Mouse (Mus musculus): Measurements from ENCODE around the gene Sult2b1. TPM values are rescaled to one million over a fixed set of nuclear protein-coding genes. Genes with fewer than 3 reads are reported as not detected.

Sult2b1 gene
- polyA plus RNA-seq, 1 experiment from 2014 or later = 9.7 TPM

Other genes starting within 250 kb of the Sult2b1 start
- gene Hsd17b14, start 229.8 kb downstream of the Sult2b1 start, polyA plus RNA-seq (2015; fragmentation: Nextera tagmentation; extraction: Ambion mirVana) = 0.37 TPM in 1 of 2 replicates, not detected in the other
- gene Bcat2, start 214.5 kb downstream of the Sult2b1 start, polyA plus RNA-seq (2015; fragmentation: Nextera tagmentation; extraction: Ambion mirVana) = 23.8 and 27.1 TPM in 2 replicates
- not detected in 2 replicates for gene Fgf21, start 169.2 kb downstream of the Sult2b1 start, polyA plus RNA-seq (2015; fragmentation: Nextera tagmentation; extraction: Ambion mirVana)
- gene Fut1, start 167.4 kb downstream of the Sult2b1 start, polyA plus RNA-seq (2015; fragmentation: Nextera tagmentation; extraction: Ambion mirVana) = not detected in 2 replicates
- gene Izumo1, start 162.9 kb downstream of the Sult2b1 start, polyA plus RNA-seq (2015; fragmentation: Nextera tagmentation; extraction: Ambion mirVana) = not detected in 2 replicates
- gene Rasip1, start 157.2 kb downstream of the Sult2b1 start, polyA plus RNA-seq (2015; fragmentation: Nextera tagmentation; extraction: Ambion mirVana) = 21.8 and 23.1 TPM in 2 replicates
- 3.6 and 3.8 TPM in 2 replicates for gene Mamstr, start 144.7 kb downstream of the Sult2b1 start, polyA plus RNA-seq (2015; fragmentation: Nextera tagmentation; extraction: Ambion mirVana)
- 0.05 and 0.18 TPM in 2 replicates for gene Fut2, start 118.3 kb downstream of the Sult2b1 start, polyA plus RNA-seq (2015; fragmentation: Nextera tagmentation; extraction: Ambion mirVana)
- 0.88 and 1.3 TPM in 2 replicates for gene Ntn5, start 100.6 kb downstream of the Sult2b1 start, polyA plus RNA-seq (2015; fragmentation: Nextera tagmentation; extraction: Ambion mirVana)
- gene Sec1, start 90.3 kb downstream of the Sult2b1 start, polyA plus RNA-seq (2015; fragmentation: Nextera tagmentation; extraction: Ambion mirVana) = 0.34 and 0.36 TPM in 2 replicates
- gene Car11, start 84.8 kb downstream of the Sult2b1 start, polyA plus RNA-seq (2015; fragmentation: Nextera tagmentation; extraction: Ambion mirVana) = 70.7 and 73.8 TPM in 2 replicates
- 3.3 and 3.8 TPM in 2 replicates for gene Dbp, start 79.6 kb downstream of the Sult2b1 start, polyA plus RNA-seq (2015; fragmentation: Nextera tagmentation; extraction: Ambion mirVana)
- 537 and 538 TPM in 2 replicates for gene Rpl18, start 69.2 kb downstream of the Sult2b1 start, polyA plus RNA-seq (2015; fragmentation: Nextera tagmentation; extraction: Ambion mirVana)
- 24.5 and 26.4 TPM in 2 replicates for gene Sphk2, start 66.7 kb downstream of the Sult2b1 start, polyA plus RNA-seq (2015; fragmentation: Nextera tagmentation; extraction: Ambion mirVana)
- gene Fam83e, start 63.5 kb downstream of the Sult2b1 start, polyA plus RNA-seq (2015; fragmentation: Nextera tagmentation; extraction: Ambion mirVana) = 0.54 and 0.74 TPM in 2 replicates
- gene Spaca4, start 58.9 kb downstream of the Sult2b1 start, polyA plus RNA-seq (2015; fragmentation: Nextera tagmentation; extraction: Ambion mirVana) = not detected in 2 replicates
- gene Lmtk3, start 931 bp downstream of the Sult2b1 start, polyA plus RNA-seq (2015; fragmentation: Nextera tagmentation; extraction: Ambion mirVana) = 29.8 and 34.8 TPM in 2 replicates
- gene Cyth2, start 29.9 kb upstream of the Sult2b1 start, polyA plus RNA-seq (2015; fragmentation: Nextera tagmentation; extraction: Ambion mirVana) = 329 and 334 TPM in 2 replicates
- gene Kcnj14, start 40.1 kb upstream of the Sult2b1 start, polyA plus RNA-seq (2015; fragmentation: Nextera tagmentation; extraction: Ambion mirVana) = 1.1 TPM in 2 replicates
- 40.5 and 44.2 TPM in 2 replicates for gene Grwd1, start 46.3 kb upstream of the Sult2b1 start, polyA plus RNA-seq (2015; fragmentation: Nextera tagmentation; extraction: Ambion mirVana)
- gene Kdelr1, start 88.1 kb upstream of the Sult2b1 start, polyA plus RNA-seq (2015; fragmentation: Nextera tagmentation; extraction: Ambion mirVana) = 53.0 and 54.9 TPM in 2 replicates
- gene Grin2d, start 93.7 kb upstream of the Sult2b1 start, polyA plus RNA-seq (2015; fragmentation: Nextera tagmentation; extraction: Ambion mirVana) = 2.7 and 3.9 TPM in 2 replicates
- gene Syngr4, start 112.0 kb upstream of the Sult2b1 start, polyA plus RNA-seq (2015; fragmentation: Nextera tagmentation; extraction: Ambion mirVana) = 0.22 TPM in 1 of 2 replicates, not detected in the other
- gene Tmem143, start 112.3 kb upstream of the Sult2b1 start, polyA plus RNA-seq (2015; fragmentation: Nextera tagmentation; extraction: Ambion mirVana) = 7.7 and 10.2 TPM in 2 replicates
- 35.2 and 40.3 TPM in 2 replicates for gene Emp3, start 136.7 kb upstream of the Sult2b1 start, polyA plus RNA-seq (2015; fragmentation: Nextera tagmentation; extraction: Ambion mirVana)
- 6.0 TPM in 2 replicates for gene Ccdc114, start 139.4 kb upstream of the Sult2b1 start, polyA plus RNA-seq (2015; fragmentation: Nextera tagmentation; extraction: Ambion mirVana)
- gene Abcc6, start 245.6 kb upstream of the Sult2b1 start, polyA plus RNA-seq (2015; fragmentation: Nextera tagmentation; extraction: Ambion mirVana) = 0.59 TPM in 2 replicates
- gene Nomo1, start 249.0 kb upstream of the Sult2b1 start, polyA plus RNA-seq (2015; fragmentation: Nextera tagmentation; extraction: Ambion mirVana) = 43.3 and 46.7 TPM in 2 replicates

Measured in midbrain, embryonic 15.5 days (tissue).